Mouse (Mus musculus): ENCODE measurements at regions not wholly inside any gene's neighbourhood (a gene's known extent, or its start where the extent isn't known, plus 50 kb on each side); places are given as distances from the start of the nearest gene placed in this dataset.
A peak's percentile ranks its signal among the peaks of the same experiment; 100 is the strongest.

GRCm38 (mm10) chr8:41831713-41832112 is 414.8 kb upstream of the Frg1 start:
- H3K4me1 ChIP-seq (replicated peaks; ENCODE audit: insufficient read depth, low read length) = no peaks in the 10 kb centered on the region
- H3K4me2 ChIP-seq (ENCODE audit: low read length) = no peak overlapping the region
- ATAC-seq (replicated peaks; ENCODE audit: low FRiP score, low read depth) (no peak), DNase-seq (ENCODE audit: low spot score) (no peak)
- H3K27ac ChIP-seq = no peak overlapping the region
- TF ChIP-seq CTCF (IDR thresholded peaks at IDR 0.05; ENCODE audit: low read depth) = no peak
- no peaks in the 10 kb centered on the region for H3K36me3 ChIP-seq (ENCODE audit: insufficient read depth, low read length)
- no peak overlapping the region for H3K9ac ChIP-seq (ENCODE audit: low read depth, low read length)
- WGBS = 30% methylated on average over 4 of the region's 4 CpGs
- no peaks in the 10 kb centered on the region for H3K27me3 ChIP-seq (ENCODE audit: insufficient read depth, low read length)
- H3K9me3 ChIP-seq (replicated peaks; ENCODE audit: low read length) = no peaks in the 10 kb centered on the region
- H3K4me3 ChIP-seq (replicated peaks; ENCODE audit: low read depth, low read length) = no peak overlapping the region

GRCm38 (mm10) chr8:41830407-41830806 is 413.5 kb upstream of the Frg1 start:
- H3K36me3 ChIP-seq (ENCODE audit: insufficient read depth, low read length) = no peaks in the 10 kb centered on the region
- H3K4me3 ChIP-seq (replicated peaks; ENCODE audit: low read depth, low read length) = no peak overlapping the region
- no peak overlapping the region for H3K9ac ChIP-seq (ENCODE audit: low read depth, low read length)
- TF ChIP-seq CTCF (IDR thresholded peaks at IDR 0.05; ENCODE audit: low read depth) = no peak
- 36% methylated on average over 6 of the region's 6 CpGs for WGBS
- no peaks in the 10 kb centered on the region for H3K9me3 ChIP-seq (replicated peaks; ENCODE audit: low read length)
- no peaks in the 10 kb centered on the region for H3K27me3 ChIP-seq (ENCODE audit: insufficient read depth, low read length)
- ATAC-seq (replicated peaks; ENCODE audit: low FRiP score, low read depth) = no peak
- no peak overlapping the region for H3K4me2 ChIP-seq (ENCODE audit: low read length)
- no peaks in the 10 kb centered on the region for H3K4me1 ChIP-seq (replicated peaks; ENCODE audit: insufficient read depth, low read length)
- no peak overlapping the region for H3K27ac ChIP-seq
- no peak for DNase-seq (ENCODE audit: low spot score)

GRCm38 (mm10) chr8:41824928-41825327 is 408.1 kb upstream of the Frg1 start:
- ATAC-seq (replicated peaks; ENCODE audit: low FRiP score, low read depth) (no peak), DNase-seq (ENCODE audit: low spot score) (peak; percentile 77)
- Histone ChIP-seq H3K27ac (no peak overlapping the region), H3K36me3 (ENCODE audit: insufficient read depth, low read length) (no peaks in the 10 kb centered on the region), H3K9ac (ENCODE audit: low read depth, low read length) (no peak overlapping the region), H3K4me3 (replicated peaks; ENCODE audit: low read depth, low read length) (no peak overlapping the region), H3K4me2 (ENCODE audit: low read length) (no peak overlapping the region), H3K4me1 (replicated peaks; ENCODE audit: insufficient read depth, low read length) (no peaks in the 10 kb centered on the region), H3K9me3 (replicated peaks; ENCODE audit: low read length) (no peaks in the 10 kb centered on the region), H3K27me3 (ENCODE audit: insufficient read depth, low read length) (no peaks in the 10 kb centered on the region)
- TF ChIP-seq CTCF (IDR thresholded peaks at IDR 0.05; ENCODE audit: low read depth) = peak; percentile 77
- 26% methylated on average over 7 of the region's 7 CpGs for WGBS

GRCm38 (mm10) chr8:41823041-41823440 is 406.2 kb upstream of the Frg1 start:
- DNase-seq (ENCODE audit: low spot score) (no peak), ATAC-seq (replicated peaks; ENCODE audit: low FRiP score, low read depth) (no peak)
- Histone ChIP-seq H3K9me3 (replicated peaks; ENCODE audit: low read length) (no peaks in the 10 kb centered on the region), H3K4me3 (replicated peaks; ENCODE audit: low read depth, low read length) (no peak overlapping the region), H3K27me3 (ENCODE audit: insufficient read depth, low read length) (no peaks in the 10 kb centered on the region), H3K4me2 (ENCODE audit: low read length) (no peak overlapping the region), H3K9ac (ENCODE audit: low read depth, low read length) (no peak overlapping the region), H3K27ac (no peak overlapping the region), H3K4me1 (replicated peaks; ENCODE audit: insufficient read depth, low read length) (no peaks in the 10 kb centered on the region), H3K36me3 (ENCODE audit: insufficient read depth, low read length) (no peaks in the 10 kb centered on the region)
- no peak for TF ChIP-seq CTCF (IDR thresholded peaks at IDR 0.05; ENCODE audit: low read depth)
- 68% methylated on average over 8 of the region's 8 CpGs for WGBS

GRCm38 (mm10) chr8:41821676-41822075 is 404.8 kb upstream of the Frg1 start:
- no peaks in the 10 kb centered on the region for H3K36me3 ChIP-seq (ENCODE audit: insufficient read depth, low read length)
- H3K27ac ChIP-seq = no peak overlapping the region
- H3K4me3 ChIP-seq (replicated peaks; ENCODE audit: low read depth, low read length) = no peak overlapping the region
- no peaks in the 10 kb centered on the region for H3K9me3 ChIP-seq (replicated peaks; ENCODE audit: low read length)
- no peak for TF ChIP-seq CTCF (IDR thresholded peaks at IDR 0.05; ENCODE audit: low read depth)
- no peaks in the 10 kb centered on the region for H3K27me3 ChIP-seq (ENCODE audit: insufficient read depth, low read length)
- H3K4me1 ChIP-seq (replicated peaks; ENCODE audit: insufficient read depth, low read length) = no peaks in the 10 kb centered on the region
- H3K9ac ChIP-seq (ENCODE audit: low read depth, low read length) = no peak overlapping the region
- no peak for DNase-seq (ENCODE audit: low spot score)
- 90% methylated on average over 5 of the region's 5 CpGs for WGBS
- H3K4me2 ChIP-seq (ENCODE audit: low read length) = no peak overlapping the region
- no peak for ATAC-seq (replicated peaks; ENCODE audit: low FRiP score, low read depth)

- TF ChIP-seq CTCF (IDR thresholded peaks at IDR 0.05; ENCODE audit: low read depth) = no peak
- no peak for DNase-seq (ENCODE audit: low spot score)
- WGBS = 82% methylated on average over 4 of the region's 4 CpGs
- no peaks in the 10 kb centered on the region for H3K4me1 ChIP-seq (replicated peaks; ENCODE audit: insufficient read depth, low read length)
- H3K9me3 ChIP-seq (replicated peaks; ENCODE audit: low read length) = no peaks in the 10 kb centered on the region
- ATAC-seq (replicated peaks; ENCODE audit: low FRiP score, low read depth) = no peak
- no peak overlapping the region for H3K4me2 ChIP-seq (ENCODE audit: low read length)
- H3K9ac ChIP-seq (ENCODE audit: low read depth, low read length) = no peak overlapping the region
- H3K4me3 ChIP-seq (replicated peaks; ENCODE audit: low read depth, low read length) = no peak overlapping the region
- no peaks in the 10 kb centered on the region for H3K27me3 ChIP-seq (ENCODE audit: insufficient read depth, low read length)
- H3K36me3 ChIP-seq (ENCODE audit: insufficient read depth, low read length) = no peaks in the 10 kb centered on the region
- H3K27ac ChIP-seq = no peak overlapping the region
Observed at GRCm38 (mm10) chr8:41820605-41821395, 403.9 kb upstream of the Frg1 start.

GRCm38 (mm10) chr8:41818577-41818976 is 401.7 kb upstream of the Frg1 start:
- WGBS = 63% methylated on average over 5 of the region's 5 CpGs

More at GRCm38 (mm10) chr8:41818577-41818976, 401.7 kb upstream of the Frg1 start:
- no peak for ATAC-seq (replicated peaks; ENCODE audit: low FRiP score, low read depth)
- H3K9ac ChIP-seq (ENCODE audit: low read depth, low read length) = no peak overlapping the region
- no peak for DNase-seq (ENCODE audit: low spot score)
- H3K4me3 ChIP-seq (replicated peaks; ENCODE audit: low read depth, low read length) = no peak overlapping the region
- H3K4me2 ChIP-seq (ENCODE audit: low read length) = no peak overlapping the region
- H3K36me3 ChIP-seq (ENCODE audit: insufficient read depth, low read length) = no peaks in the 10 kb centered on the region
- H3K9me3 ChIP-seq (replicated peaks; ENCODE audit: low read length) = no peaks in the 10 kb centered on the region
- TF ChIP-seq CTCF (IDR thresholded peaks at IDR 0.05; ENCODE audit: low read depth) = no peak
- no peaks in the 10 kb centered on the region for H3K4me1 ChIP-seq (replicated peaks; ENCODE audit: insufficient read depth, low read length)
- no peaks in the 10 kb centered on the region for H3K27me3 ChIP-seq (ENCODE audit: insufficient read depth, low read length)
- no peak overlapping the region for H3K27ac ChIP-seq

Data from kidney, postnatal 0 days (tissue).